ENCODE assay signal across 17 mouse cellular contexts in the genomic region with DNA sequence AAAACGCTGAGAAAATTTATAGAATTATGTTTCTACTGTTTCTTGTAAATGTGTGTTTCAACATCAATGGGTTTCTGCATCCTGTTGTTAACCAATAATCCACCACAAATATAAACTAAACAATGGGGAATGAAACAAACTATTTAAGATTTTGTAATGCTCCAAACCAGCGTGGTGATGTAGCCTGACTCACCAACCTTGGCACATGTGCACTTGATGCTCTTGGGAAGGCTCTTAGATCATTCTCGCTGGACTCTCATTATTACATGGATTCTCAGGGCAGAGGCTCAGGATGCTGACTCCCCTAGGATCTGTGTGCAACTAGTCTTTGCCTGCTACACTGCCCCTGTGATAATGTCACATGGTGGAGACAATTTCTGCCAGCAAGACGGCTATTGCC.
DNase-seq lines count a peak whose midpoint lies in the region; ATAC-seq lines count a peak whose summit lies in the region.
"Had no signal": no experiment of that assay in that cellular context is flagged by ENCODE, and none has a peak within 500 bp of the region (broad histone marks: within the 10 kb centered on the region; RNA-seq: fewer than 3 reads in every experiment).

No protein-coding gene starts in this region.

- H3K9me3 ChIP-seq in heart, embryonic 10.5 days, result no peaks in the 10 kb centered on the region
- H3K9me3 ChIP-seq in hindbrain, embryonic 13.5 days, result no peaks in the 10 kb centered on the region
- H3K9me3 ChIP-seq: midbrain, embryonic 13.5 days had no signal

- no peak overlapping the region for H3K4me3 ChIP-seq in heart, embryonic 10.5 days
- no peak overlapping the region for H3K4me3 ChIP-seq in hindbrain, embryonic 13.5 days
- H3K4me3 ChIP-seq: erythroblast, embryonic 14.5 days; midbrain, embryonic 13.5 days had no signal

- H3K27me3 ChIP-seq in heart, embryonic 10.5 days (ENCODE audit: insufficient read depth, poor library complexity, severe bottlenecking), result no peaks in the 10 kb centered on the region
- H3K27me3 ChIP-seq in hindbrain, embryonic 13.5 days, result no peaks in the 10 kb centered on the region
- H3K27me3 ChIP-seq: midbrain, embryonic 13.5 days had no signal

- H3K4me1 ChIP-seq in heart, embryonic 10.5 days, result no peaks in the 10 kb centered on the region
- H3K4me1 ChIP-seq in hindbrain, embryonic 13.5 days (replicated peaks), result no peaks in the 10 kb centered on the region
- H3K4me1 ChIP-seq: midbrain, embryonic 13.5 days had no signal

- DNase-seq in heart, adult 8-10 months (ENCODE audit: low spot score), result peak; percentile 40
- DNase-seq in heart, embryonic 10.5 days (ENCODE audit: low spot score), result no peak
- DNase-seq in adrenal gland, adult 8-10 months, result peak; percentile 38
- peak; percentile 58 for DNase-seq in gastrocnemius, postnatal 25 days
- no peak for DNase-seq in urinary bladder, postnatal 25 days (ENCODE audit: low spot score)
- DNase-seq: cerebellum, postnatal 10 days; kidney, adult 8-10 months; kidney, postnatal 4 days; liver; lung, adult 2 months; right cerebral cortex, postnatal 25 days; thymus, adult 18-20 months had no signal

- H3K27ac ChIP-seq in heart, embryonic 10.5 days, result no peak overlapping the region
- H3K27ac ChIP-seq in hindbrain, embryonic 13.5 days, result no peak overlapping the region
- H3K27ac ChIP-seq: macrophage; midbrain, embryonic 13.5 days had no signal

- 87% methylated on average over 4 of the region's 4 CpGs for WGBS in heart, embryonic 10.5 days
- WGBS in hindbrain, embryonic 13.5 days, result 92% methylated on average over 4 of the region's 4 CpGs

- ATAC-seq in hindbrain, embryonic 13.5 days (ENCODE audit: low FRiP score), result no peak
- ATAC-seq in granulocyte monocyte progenitor cell, adult 5-6 weeks (replicated peaks; ENCODE audit: poor library complexity, severe bottlenecking), result no peak
- ATAC-seq: midbrain, embryonic 13.5 days had no signal

- no peaks in the 10 kb centered on the region for H3K36me3 ChIP-seq in heart, embryonic 10.5 days
- no peaks in the 10 kb centered on the region for H3K36me3 ChIP-seq in hindbrain, embryonic 13.5 days
- H3K36me3 ChIP-seq: midbrain, embryonic 13.5 days had no signal

- H3K4me2 ChIP-seq in hindbrain, embryonic 13.5 days, result no peak overlapping the region
- H3K4me2 ChIP-seq: midbrain, embryonic 13.5 days had no signal

- H3K9ac ChIP-seq in hindbrain, embryonic 13.5 days, result no peak overlapping the region
- H3K9ac ChIP-seq: midbrain, embryonic 13.5 days had no signal

Comparison
In these comparisons a context has a peak if more than half of its experiments do, and no peak if none do; other contexts are left out.
1. DNase-seq: peak in heart, adult 8-10 months (single experiment), adrenal gland, adult 8-10 months (single experiment) and gastrocnemius, postnatal 25 days (single experiment); none in heart, embryonic 10.5 days (single experiment) and urinary bladder, postnatal 25 days (single experiment).